Mouse (Mus musculus): ENCODE results near the gene Olfr1396.

Olfr1396 gene

DNA sequence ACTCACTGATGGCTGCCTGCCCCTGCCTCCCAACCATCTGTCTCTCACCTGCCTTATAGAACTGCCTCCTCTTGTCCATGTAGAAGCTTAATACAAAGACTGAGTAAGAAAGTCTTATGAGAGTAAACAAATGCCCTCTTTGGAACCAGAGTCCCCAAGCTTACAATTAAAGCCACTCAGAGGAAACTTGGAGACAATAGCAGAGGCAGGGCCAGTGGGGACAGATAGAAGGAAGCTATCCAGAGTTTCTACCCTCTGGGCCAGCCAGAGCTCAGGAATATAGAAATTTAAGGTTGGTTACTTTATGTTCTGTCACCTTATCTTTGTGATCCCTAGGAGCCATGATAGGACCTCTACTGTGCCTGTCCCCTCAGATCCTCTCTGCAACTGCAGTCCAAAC lies at the start of gene Olfr1396:
Gene Olfr1396, minus strand, starts transcription at position 101 of the 400 bp plus-strand sequence.
- no peak for DNase-seq

DNA sequence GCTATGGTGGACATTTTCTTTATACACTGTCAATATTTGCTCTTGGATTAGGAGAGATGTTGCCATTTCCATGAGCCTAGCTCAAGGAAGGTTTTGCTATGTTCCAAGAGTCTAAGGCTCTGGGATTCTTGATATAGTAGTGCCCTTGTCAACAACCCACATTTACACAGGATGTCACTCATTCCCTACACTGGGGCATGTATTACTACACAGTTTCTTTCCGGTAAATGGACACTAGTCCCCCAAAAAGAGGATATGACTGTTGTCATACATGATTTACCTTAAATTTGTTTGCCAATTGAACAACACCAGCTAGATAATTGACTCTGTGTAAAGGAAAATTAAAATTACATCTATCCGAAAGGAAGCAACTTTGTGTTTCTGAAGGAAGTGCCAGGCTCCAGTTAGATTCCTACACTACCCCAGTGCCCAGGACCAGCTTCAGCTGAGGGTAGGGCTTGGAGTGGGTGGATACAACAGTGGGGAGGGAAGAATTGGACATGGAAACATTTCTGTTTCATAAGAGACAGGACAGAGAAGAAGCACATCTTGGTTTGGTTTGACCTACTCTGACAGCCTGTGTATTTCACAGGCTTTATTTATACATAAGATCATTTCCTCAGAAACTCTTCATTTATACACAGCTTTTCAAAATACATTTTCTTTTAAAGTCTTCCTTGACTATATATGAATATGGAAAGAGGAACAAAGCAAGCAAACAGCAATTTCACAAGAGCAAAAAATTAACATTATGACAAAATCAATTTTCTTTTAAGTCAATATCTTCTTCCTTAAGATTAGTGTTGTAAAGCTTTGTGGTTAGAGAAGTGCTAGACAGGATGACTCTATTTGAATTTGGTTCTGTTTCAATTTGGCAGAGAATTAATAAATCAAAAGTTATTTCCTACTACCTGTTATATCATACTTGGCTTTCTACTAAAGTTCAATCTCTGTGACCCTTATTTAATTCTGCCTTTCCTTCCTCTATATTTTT lies 42.4 kb upstream of the Olfr1396 start:
- DNase-seq: no peak

DNA sequence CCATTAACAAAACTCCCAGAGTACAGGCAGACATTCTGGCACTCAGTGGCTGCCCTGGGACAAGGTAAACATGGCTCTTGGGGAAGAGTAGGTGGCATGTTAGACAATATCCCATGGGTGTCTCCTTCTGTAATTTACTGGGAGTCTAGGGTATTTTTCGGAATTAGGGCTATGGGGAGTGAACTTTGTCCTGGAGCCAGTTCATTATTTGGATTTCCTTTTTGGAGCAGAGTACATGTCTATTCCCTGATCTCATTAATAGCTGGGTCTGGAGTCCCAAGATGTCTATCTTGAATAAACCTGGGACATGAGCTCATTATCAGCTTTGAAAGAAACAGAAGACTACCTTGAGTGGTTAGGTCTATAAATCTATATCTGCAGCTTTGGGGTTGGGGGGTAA lies 39.4 kb upstream of the Olfr1396 start, which contains the start of gene Olfr1394:
Gene Olfr1394, plus strand, starts transcription at position 301 of the 400 bp plus-strand sequence.
- DNase-seq: peak; percentile 33

DNA sequence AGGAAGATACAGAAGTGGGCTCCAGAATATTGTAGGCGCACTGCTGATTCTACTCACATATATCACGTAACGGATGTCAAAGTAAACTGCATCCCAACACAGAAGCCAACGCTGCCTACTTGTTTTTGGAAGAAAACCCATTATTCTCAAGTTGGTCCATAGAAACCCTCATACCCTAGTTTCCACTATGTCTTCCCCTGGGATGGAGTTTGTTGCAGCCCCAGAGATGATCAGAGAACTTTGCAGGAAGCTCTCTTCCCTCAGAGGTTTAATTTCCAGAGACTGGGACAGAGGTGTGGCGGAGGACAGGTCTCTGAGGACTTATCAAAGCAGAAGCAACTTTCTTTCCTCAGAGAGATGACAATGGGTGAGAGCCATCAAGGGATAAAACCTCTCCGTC lies 27.3 kb upstream of the Olfr1396 start, which contains the start of gene Olfr1395:
Gene Olfr1395, plus strand, starts transcription at position 301 of the 400 bp plus-strand sequence.
- DNase-seq: no peak

DNA sequence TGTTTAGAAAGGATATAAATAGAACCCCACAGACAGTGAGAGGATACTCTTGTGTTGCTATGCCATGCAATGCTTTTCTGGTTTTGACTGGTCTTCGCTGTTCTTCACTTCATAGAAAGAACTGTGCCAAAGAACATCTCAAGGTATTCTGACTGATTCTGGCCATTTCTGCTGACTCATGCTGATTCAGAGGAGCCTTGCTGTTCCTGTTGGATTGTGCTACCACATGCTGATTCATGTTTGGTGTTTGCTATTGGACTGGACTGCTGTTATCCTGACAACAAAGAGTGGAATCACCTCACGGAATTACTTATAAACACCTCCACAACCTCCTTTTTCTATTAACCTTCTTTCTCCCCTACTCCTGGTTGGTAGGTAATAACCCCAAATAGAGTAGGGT lies 9.5 kb upstream of the Olfr1396 start:
- no peak for DNase-seq

DNA sequence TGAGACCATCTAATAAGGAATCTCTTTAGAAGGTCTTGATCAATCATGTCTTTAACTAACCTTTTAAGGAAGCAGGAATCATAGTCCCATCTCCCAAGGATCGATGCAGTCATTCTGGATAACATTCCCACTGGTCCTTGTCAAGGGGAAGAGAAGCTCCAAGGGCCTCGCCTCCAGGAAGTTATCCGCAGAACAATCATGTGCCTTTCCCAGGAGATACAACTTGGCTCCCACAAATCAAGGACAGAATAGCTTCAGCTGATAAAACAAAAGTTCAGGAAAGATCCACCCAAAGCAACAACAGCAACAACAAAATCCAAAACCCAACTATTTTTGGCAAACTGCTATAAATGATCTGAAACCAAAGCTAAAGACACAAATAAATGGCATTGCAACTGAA lies 5.0 kb upstream of the Olfr1396 start:
- DNase-seq: no peak

DNA sequence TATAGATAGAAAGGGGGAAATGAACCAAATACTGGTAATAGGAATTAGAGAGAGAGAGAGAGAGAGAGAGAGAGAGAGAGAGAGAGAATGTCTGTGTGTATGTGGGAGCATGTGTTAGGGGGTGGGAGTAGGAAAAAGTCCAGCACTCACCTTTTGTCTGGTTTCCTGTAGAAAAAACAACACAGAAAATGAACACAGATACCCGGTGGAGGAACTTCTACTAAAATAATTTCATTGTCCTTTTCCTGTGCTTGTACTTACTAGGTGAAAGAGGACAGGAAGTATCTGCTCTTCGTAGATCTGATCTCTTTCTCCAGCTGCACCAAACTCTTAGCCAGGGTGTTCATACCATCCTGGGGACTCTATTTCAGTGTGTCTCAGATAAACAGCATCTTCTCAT lies 516 bp downstream of the Olfr1396 start:
- no peak for DNase-seq

DNA sequence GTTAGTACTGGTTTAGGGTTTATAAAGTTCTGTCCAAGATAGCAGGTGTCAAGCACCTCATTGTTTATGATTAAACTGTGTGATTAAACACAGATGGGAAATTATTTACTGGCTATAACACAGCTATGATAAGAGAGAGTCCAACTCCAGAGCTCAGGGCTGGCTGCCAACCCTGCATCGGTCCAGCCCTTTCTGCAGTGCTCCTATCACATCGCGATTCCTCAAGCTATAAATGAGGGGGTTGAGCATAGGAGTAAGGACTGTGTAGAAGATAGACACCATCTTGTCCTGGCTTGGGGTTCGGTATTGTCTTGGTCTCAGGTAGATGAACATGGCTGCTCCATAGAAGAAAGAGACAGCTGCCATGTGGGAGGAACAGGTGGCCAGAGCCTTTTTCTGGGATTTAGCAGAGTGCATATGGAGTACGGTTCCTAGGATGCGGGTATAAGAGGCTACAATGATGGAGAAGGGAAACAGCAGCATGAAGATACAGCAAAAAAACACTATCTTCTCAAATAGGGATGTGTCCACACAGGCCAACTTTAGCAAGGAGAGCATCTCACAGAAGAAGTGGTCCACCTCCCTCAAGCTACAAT lies 2.0 kb downstream of the Olfr1396 start:
- DNase-seq: no peak

DNA sequence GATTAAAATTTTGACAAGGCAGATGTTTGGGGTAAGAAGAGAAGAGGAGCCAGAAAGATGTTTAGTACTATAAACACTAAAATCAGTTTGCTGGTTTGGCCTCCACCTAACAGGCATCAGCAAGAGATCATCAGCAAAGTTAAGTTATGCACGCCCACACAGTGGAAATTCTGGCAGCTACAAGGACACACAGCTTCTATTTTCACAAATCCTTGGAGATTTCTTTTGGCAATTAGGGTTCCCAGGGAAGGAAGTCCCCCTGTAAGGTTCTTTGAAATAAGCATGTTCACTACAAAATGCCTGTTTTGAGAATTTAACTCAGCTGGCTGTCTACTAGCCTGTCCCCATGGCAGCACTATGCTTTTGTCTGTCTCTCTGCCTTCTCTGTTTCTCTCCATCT lies 3.7 kb downstream of the Olfr1396 start:
- no peak for DNase-seq

DNA sequence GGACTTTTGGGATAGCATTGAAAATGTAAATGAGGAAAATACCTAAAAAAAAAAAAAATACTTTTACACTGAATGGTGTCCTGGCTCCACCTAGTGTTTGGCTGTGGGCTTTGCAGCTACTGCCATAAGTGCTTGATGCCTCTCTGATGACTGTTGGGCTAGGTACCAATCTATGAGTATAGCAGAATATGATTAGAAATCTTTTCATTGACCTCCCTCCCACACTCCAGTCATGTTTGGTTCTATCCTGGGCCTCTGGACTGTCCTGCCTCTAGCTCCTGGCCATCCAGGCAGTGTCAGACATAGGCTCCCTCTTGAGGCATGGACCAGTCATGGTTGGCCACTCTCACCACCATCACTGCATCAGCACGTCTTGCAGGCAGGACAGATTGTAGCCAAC lies 5.8 kb downstream of the Olfr1396 start:
- DNase-seq: peak; percentile 52

DNA sequence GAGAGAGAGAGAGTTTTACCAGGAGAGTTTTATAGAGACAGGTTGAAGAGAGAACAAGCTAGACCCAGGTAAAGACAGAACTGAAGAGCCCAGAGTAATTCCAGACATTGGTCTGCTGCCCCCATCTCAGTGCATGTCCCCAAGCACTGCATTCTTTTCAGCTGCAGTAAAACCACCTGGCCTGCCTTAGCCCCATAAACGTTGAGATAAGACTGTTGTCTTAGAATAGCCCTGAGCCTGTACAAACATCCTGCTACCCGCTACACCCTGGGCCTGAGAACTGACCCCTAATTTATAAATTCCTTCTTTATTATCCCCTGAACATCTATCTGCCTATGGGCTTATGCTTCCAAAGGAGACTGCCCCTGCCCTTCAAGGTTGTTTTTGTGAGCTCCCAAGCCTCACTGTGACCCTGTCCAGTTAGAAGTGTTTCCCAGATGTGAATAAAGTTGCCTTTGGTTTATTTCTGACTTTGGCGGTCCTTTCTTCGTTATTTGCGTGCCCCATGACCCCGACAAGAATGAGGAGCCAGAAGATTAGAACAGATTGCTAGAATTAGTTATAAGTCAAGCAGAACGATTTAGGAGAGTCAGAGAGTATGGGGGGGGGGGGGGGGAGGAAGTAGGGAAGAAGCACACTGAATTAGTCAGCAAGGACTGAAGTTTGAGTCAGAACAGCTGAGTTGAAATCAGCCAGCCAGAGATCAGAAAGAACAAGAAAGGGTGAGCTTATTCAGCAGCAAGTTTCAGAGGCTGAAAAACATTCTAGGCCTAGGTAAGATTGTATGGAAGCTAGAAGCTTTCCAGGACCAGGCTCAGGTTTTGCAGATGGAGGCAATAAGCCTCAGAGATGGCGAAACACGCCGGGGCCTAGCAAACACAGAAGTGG lies 6.8 kb downstream of the Olfr1396 start:
- no peak for DNase-seq

DNA sequence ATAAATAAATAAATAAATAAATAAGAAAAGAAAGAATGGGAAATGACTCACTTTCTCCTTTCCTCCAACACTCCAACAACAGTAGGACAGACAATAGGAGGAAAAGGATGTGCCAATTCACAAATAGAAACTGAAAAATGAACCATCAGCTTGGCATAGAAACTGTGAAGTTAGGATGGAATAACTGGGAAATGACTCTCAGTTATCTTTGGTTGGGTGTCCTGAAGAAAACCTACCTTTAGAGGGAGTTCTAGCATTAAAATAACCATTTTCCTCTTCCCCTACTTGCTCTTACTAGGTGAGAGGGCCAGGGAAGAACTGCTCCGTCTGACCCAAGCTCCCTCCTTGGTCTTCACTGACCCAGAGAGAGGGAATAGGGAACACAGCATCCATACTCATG lies 8.9 kb downstream of the Olfr1396 start:
- DNase-seq: no peak

DNA sequence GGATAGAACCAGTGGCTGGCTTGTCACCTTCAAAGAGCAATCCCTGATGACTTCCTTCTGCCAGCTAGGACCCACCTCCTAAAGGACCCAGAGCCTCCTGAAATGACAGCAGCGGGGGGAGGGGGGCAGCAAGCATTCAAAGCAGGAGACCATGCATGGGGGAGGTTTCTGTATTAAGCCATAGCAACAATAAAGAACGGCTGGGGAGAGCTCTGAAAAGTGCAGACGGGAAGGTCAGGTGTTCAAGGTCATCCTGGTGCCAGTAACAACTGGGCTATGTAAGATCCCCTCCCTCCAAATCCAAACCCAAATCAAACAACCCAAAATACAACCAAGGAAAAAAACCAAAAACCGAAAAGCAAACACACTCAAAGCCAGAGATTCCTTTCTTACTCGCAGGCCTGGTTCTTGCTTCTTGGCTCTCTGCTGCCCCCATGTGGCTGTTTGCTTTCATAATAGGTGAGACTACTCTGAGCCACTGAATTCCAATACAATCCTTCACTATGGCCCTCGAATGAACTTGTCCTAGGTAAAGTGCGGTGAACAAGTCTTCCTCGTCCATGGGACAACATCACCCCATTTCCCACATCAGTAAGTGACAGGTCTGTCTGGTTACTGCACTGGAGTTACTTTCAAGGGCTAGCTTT lies 11.5 kb downstream of the Olfr1396 start:
- DNase-seq: peak; percentile 91

DNA sequence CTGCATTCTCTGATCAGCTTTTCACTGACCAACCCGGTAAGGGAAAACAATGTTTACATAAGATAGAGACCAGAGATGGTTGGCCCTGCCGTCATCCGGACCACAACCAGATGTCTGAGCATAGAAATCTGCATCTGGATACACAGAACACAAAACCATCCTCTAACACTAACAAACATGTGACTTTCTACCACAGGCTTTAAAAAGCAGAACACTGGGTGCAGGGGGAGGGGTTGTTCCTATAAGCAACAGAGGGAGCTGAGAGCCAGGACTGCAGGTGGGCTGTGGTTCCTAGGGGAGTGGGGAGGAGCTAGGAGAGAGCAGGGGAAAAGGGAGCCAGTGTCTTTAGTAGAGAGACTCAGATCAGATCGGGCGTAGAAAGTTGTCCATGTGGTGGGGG lies 13.2 kb downstream of the Olfr1396 start:
- DNase-seq: no peak

DNA sequence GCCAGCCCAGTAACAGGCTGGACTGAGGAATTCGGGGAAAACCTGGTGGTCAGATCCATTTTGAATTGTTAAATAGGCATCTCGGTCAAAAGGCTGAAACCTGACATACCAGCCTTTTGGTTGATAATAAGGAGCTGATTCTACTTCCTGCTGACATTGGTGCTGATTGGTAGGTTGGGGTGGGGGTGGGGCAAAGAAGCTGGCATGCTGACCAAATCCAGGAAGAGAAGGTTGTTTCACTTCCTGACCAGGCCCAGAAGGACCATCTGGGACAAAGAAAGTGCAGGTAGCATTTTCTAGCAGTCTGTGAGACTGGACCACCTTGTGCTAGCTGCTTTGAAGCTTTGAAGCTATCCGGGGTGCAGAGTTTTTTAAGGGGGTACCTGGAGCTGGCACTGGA lies 14.3 kb downstream of the Olfr1396 start:
- no peak for DNase-seq

DNA sequence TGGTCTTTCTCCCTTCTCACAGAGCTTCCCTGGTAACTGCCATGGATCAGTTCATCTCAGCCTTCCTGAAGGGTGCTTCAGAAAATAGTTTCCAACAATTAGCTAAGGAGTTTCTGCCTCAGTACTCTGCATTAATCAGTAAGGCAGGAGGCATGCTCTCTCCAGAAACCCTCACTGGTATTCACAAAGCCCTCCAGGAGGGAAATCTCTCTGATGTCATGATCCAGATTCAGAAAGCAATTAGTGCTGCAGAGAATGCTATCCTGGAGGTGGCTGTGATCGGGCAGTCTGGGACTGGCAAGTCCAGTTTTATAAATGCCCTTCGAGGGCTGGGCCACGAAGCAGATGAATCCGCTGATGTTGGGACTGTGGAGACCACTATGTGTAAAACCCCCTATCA lies 19.3 kb downstream of the Olfr1396 start:
- no peak for DNase-seq

DNA sequence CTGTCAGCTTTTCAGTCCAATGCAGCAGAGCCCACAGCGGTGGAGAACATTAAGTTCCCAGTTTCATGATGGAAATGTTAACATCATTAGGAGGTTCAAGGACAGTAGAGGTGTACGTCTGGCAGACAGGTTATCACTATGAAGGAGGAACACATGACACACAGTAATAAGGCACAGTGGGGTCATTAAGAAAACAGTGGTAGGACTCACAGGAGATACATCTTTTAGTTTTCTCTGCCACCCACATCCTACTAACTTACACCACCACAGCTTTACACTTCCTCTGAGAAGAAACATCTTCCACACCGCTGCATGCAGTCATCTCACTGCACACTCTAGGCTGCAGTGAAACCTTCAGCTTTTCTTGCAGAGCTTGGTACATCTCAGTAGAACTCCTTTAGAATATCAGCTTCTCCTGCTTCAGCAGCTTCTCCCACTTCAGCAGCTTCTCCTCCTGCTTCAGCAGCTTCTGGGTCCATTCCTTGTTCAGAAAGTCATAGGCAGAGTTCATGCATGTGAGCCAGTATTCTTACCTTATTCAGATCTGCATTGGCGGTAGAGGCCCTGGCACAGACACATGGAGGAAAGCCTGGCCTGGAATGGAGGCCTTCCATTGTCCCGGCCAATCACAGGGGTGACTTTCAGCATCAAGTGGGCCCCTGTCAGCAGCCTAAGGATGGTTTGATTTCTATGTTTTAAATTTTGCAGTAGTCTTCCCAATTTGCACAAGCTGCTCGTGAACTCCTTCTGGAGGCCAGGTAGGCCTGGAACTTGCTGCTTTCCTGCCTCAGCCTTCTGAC lies 20.6 kb downstream of the Olfr1396 start:
- no peak for DNase-seq

DNA sequence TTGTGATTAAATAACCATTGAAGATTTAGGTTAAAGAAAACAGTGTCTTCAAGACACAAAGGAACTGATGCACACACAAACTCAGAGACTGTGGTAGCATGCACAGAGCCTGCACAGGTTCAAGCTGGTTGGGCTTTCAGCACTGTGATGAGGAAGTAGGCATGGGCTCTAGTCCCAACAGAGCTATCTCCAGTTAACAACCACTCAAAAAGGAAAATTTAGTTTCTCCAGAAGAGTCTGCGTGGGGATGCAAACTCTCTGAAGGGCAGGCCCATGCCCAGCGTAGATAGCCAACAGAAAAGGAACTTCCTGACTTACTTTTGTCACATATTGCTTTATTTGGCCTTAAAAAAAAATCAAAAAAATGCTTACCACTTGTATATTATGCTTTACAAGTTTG lies 21.9 kb downstream of the Olfr1396 start:
- no peak for DNase-seq

DNA sequence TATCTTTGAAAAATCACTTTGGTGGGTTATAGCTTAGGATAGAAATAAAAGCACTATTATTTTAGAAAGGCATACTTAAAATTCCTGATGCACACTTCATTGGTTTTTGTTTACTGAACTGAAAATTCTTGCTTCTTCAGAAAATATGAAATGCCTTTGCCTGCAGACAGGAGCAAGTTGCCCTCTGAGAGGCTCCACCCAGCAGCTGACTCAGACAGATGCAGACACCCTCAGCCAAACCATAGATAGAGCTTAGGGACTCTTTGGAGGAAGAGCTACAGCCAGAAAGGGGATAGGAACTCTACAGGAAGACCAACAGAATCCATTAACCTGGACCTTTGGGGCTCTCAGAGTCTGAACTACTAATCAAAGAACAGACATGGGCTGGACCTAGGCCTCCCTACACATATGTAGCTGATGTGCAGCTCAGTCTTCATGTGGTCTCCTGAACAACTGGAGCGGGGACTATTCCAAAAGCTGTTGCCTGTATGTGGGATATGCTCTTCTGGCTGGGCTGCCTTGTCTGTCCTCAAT lies 22.6 kb downstream of the Olfr1396 start:
- DNase-seq: no peak

DNA sequence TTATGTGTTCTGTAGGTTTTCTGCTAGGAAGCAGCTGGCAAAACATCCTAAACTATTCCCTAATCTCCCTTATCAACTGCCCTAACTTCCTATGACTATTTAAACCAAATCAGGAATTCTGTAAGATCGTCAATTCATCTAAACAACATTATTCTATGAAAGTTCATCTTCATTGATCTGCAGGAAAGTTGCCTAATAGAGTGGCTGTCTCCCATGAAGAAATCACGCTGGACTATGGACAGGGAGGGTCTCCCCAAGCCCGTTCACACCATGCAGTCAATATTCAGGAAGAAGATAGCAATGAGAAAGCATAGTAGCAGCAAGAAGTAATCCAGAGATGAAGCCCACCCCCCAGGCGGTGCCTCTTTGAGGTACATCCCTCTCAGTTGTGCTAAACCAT lies 23.5 kb downstream of the Olfr1396 start:
- DNase-seq: no peak

DNA sequence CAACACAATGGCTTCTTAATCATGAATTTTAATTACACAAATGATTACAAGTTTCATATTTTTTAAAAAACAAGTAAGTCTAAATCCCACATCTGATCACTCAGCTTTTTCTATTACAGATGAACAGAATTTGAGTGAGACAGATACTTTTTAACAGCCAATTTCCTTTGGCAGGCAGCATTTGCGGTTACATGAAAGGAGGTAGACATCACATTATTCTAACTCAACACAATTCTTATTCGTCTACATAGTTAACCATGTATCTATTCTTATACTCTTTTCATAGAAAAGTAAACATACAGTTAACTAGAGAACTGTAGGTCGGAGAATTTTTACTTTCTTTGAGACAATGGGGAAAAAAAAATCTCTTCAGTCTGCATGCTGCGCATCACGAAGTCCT lies 24.1 kb downstream of the Olfr1396 start:
- no peak for DNase-seq

Data from kidney, adult 9 months (tissue).